Mouse (Mus musculus) MEL (cell line): ENCODE measurements around the gene Atg7.

ENCODE experiments used
- CHD1 ChIP-seq: IDR thresholded peaks from 2 replicates; pipeline ENCODE4 v1.6.1; 2012; ENCODE audit warnings: low read depth, mild to moderate bottlenecking, inconsistent platforms, low read length, improper control_type of control experiment
- CTCF ChIP-seq, 3 experiments: IDR thresholded peaks in 2 of 3; conservative IDR thresholded peaks in 1 of 3; 2 replicates each; pipeline ENCODE4 v1.5.1; 2011 to 2012; ENCODE audit warnings: low read length in 3 of 3, low read depth in 2 of 3, mild to moderate bottlenecking in 2 of 3, improper control_type of control experiment in 1 of 3, inconsistent platforms in 1 of 3, mixed read lengths in 1 of 3, moderate library complexity in 1 of 3; ENCODE audit not compliant: control insufficient read depth in 1 of 3, insufficient read depth in 1 of 3, poor library complexity in 1 of 3, severe bottlenecking in 1 of 3
- ETS1 ChIP-seq: IDR thresholded peaks from 2 replicates; pipeline ENCODE4 v1.6.1; 2012; ENCODE audit warnings: low read depth, mild to moderate bottlenecking, inconsistent platforms, low read length, improper control_type of control experiment, moderate library complexity
- GATA1 ChIP-seq: IDR thresholded peaks from 2 replicates; pipeline ENCODE4 v1.6.1; 2011; ENCODE audit warnings: low read depth, low read length, improper control_type of control experiment
- MAX ChIP-seq: IDR thresholded peaks from 2 replicates; pipeline ENCODE4 v1.6.1; 2011; ENCODE audit warnings: low read length, improper control_type of control experiment
- MEF2A ChIP-seq: IDR thresholded peaks from 2 replicates; pipeline ENCODE4 v1.6.1; 2014; ENCODE audit warnings: low read depth, mild to moderate bottlenecking, inconsistent platforms, low read length, improper control_type of control experiment; ENCODE audit not compliant: poor library complexity, insufficient replicate concordance, severe bottlenecking; ENCODE audit errors: extremely low read depth
- POLR2A ChIP-seq, 2 experiments: IDR thresholded peaks; 2 replicates each; pipeline ENCODE4 v1.6.1; 2011 to 2012; ENCODE audit warnings: low read length in 2 of 2, mild to moderate bottlenecking in 2 of 2, control low read depth in 1 of 2, improper control_type of control experiment in 1 of 2, low read depth in 1 of 2, moderate library complexity in 1 of 2; ENCODE audit not compliant: control insufficient read depth in 1 of 2, insufficient read depth in 1 of 2, poor library complexity in 1 of 2
- RAD21 ChIP-seq: IDR thresholded peaks from 2 replicates; pipeline ENCODE4 v1.6.1; 2011; ENCODE audit warnings: mild to moderate bottlenecking, low read depth, low read length, improper control_type of control experiment
- TBP ChIP-seq: IDR thresholded peaks from 2 replicates; pipeline ENCODE4 v1.8.0; 2011; ENCODE audit warnings: low read depth, low read length, improper control_type of control experiment
- ZC3H11A ChIP-seq: IDR thresholded peaks from 2 replicates; pipeline ENCODE4 v1.6.1; 2012; ENCODE audit warnings: low read depth, mild to moderate bottlenecking, inconsistent platforms, low read length, improper control_type of control experiment
- ZMIZ1 ChIP-seq: IDR thresholded peaks from 2 replicates; pipeline ENCODE4 v1.6.1; 2012; ENCODE audit warnings: low read depth, mild to moderate bottlenecking, inconsistent platforms, low read length, improper control_type of control experiment, moderate library complexity

DNA sequence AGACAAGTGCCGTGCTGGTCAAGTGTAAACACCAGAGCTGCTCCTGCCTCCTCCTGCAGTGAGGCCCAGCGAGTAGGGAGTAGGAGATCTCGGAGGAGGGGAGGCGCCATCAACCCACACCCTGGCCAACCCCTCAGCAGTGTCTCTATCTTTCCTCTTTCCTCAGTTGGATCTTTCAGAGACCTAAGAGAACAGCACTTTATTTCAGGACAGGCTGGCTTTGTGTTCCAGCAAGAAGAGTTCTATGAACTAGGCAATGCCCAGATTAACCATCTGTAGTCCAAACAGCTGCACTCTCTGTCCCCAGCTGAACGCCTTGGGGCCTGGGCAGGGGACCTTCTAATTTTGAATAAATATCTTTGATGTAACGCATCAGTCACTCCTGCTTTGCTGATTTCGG, 239.8 kb downstream of the Atg7 start:
- TF ChIP-seq GATA1 (no peak), POLR2A (IDR thresholded peaks at IDR 0.05; ENCODE audit: control insufficient read depth in 1 of 2, insufficient read depth in 1 of 2, low read depth in 1 of 2, low read length in 2 of 2, poor library complexity in 1 of 2) (no peak), MEF2A (no peak), ZC3H11A (no peak), CTCF (IDR thresholded peaks at IDR 0.05 in 2 of 3, conservative IDR thresholded peaks at IDR 0.05 in 1 of 3; ENCODE audit: control insufficient read depth in 1 of 3, insufficient read depth in 1 of 3, low read depth in 2 of 3, low read length in 3 of 3, poor library complexity in 1 of 3, severe bottlenecking in 1 of 3) (no peak), ETS1 (no peak), MAX (no peak), CHD1 (no peak), RAD21 (no peak), ZMIZ1 (no peak), TBP (no peak)
